Mouse (Mus musculus): ENCODE data around the gene Plin3. TPM values are rescaled to one million over a fixed set of nuclear protein-coding genes. Genes with fewer than 3 reads are reported as not detected.

Plin3 gene
- polyA plus RNA-seq, 1 experiment from 2014 or later: 17.5 TPM

DNA sequence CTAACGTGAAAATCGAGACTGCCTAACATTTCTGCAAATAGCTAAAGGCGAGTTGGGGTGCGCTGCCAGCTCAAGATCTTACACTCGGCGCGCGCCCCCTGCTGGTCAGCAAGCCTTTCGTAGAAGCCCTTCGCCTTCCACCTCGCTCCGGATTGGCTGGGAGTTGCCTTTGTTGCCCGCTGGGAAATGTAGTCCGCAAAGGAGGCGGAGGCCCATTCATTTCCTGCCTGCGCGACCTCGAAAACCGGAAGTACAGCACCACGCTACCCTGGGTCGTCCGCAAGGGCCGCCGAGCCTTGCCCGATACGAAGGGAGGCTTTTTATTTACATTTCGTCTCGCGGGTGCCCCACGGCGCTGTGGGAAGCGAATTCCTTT is 36.8 kb downstream of the Plin3 start:
- peak overlapping the region; percentile 52 for H3K9ac ChIP-seq
- H3K27ac ChIP-seq (replicated peaks): peak overlapping the region; percentile 95
- 0% methylated on average over 32 of the region's 32 CpGs for WGBS
- H3K36me3 ChIP-seq: peaks cover 21% of the 10 kb centered on the region
- no peaks in the 10 kb centered on the region for H3K9me3 ChIP-seq
- no peaks in the 10 kb centered on the region for H3K27me3 ChIP-seq
- ATAC-seq (ENCODE audit: low FRiP score, low read depth): peak; percentile 91
- H3K4me1 ChIP-seq (replicated peaks): peaks cover 55% of the 10 kb centered on the region
- peak overlapping the region; percentile 54 for H3K4me3 ChIP-seq
- peak overlapping the region; percentile 63 for H3K4me2 ChIP-seq

DNA sequence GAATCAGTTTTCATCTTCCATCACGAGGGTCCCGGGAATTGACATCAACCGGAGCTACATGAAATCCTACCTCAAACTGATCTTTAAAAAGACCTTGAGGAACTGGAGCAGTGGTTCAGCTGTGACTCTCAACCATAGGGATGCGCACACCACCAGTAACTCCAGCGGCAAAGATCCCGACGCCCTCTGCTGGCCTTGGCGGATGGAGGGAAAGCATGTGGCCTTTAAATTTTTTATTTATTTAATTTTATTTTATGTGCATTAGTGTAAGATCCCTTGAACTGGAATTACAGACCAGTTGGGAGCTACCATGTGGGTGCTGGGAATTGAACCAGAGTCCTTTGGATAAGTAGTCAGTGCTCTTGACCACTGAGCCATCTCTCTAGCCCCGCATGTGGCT is 37.2 kb downstream of the Plin3 start:
- Histone ChIP-seq H3K27me3 (no peaks in the 10 kb centered on the region), H3K9ac (no peak overlapping the region), H3K36me3 (peaks cover 19% of the 10 kb centered on the region), H3K4me3 (peak overlapping the region; percentile 54), H3K27ac (replicated peaks) (peak overlapping the region; percentile 95), H3K9me3 (no peaks in the 10 kb centered on the region), H3K4me2 (peak overlapping the region; percentile 63), H3K4me1 (replicated peaks) (peaks cover 55% of the 10 kb centered on the region)
- WGBS: 14% methylated on average over 9 of the region's 9 CpGs
- ATAC-seq (ENCODE audit: low FRiP score, low read depth): peak; percentile 23

DNA sequence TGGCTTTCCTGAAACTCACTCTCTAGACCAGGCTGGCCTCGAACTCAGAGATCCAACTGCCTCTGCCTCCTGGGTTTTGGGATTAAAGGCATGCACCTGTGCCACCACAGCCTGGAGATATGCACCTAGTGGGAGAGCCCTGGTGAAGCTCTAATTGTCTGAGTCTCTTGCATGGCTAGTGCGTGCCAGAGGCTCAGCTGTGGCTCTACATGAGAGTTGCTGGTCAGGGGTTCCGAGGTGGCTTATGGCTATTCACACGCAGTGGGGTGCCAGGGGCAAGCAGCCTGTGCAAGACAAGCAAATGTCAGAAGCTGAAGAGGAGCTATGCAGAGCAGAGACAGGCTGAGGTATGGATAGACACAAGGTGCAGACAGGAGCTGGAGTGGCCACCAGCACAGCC is 38.0 kb downstream of the Plin3 start:
- 80% methylated on average over 4 of the region's 4 CpGs for WGBS
- Histone ChIP-seq H3K4me2 (peak overlapping the region; percentile 63; the same call in 1 of the 2 replicates), H3K27ac (replicated peaks) (peak overlapping the region; percentile 95), H3K9ac (no peak overlapping the region), H3K4me1 (replicated peaks) (peaks cover 49% of the 10 kb centered on the region), H3K27me3 (no peaks in the 10 kb centered on the region), H3K36me3 (peaks cover 12% of the 10 kb centered on the region), H3K9me3 (no peaks in the 10 kb centered on the region), H3K4me3 (no peak overlapping the region)
- ATAC-seq (ENCODE audit: low FRiP score, low read depth): no peak

DNA sequence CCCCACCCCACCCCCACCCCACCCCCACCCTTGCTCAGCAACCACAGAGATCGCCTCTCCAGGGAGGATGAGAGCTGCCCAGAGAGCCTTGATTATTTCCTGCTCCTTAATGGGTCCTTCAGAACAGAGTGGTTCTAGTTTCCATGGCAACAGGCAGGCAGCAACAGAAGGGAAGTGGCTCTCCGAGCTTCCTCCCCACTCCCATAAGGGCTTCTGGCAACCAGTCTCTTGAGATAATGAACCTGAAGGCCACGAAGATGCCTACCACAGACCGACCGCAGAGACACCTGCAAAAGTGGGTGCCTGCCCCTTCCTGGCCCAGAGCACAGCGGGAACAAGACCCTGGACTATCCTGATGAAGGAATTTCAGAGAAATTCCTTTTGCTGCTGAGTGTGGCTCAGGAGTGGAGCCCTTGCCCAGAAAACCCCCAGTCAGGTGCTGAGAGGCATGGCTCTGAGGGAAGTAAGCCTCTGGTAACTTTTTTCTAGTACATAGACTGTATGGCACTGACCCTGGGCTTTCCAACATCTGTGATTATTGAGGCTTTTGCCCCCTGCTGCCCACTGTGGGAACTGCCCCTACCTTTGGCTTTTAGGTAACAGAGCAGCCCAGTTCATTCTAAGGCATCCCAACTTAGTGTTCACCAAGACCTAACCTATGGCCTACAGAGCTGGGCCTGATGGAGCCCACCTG is 41.4 kb downstream of the Plin3 start:
- Histone ChIP-seq H3K9me3 (no peaks in the 10 kb centered on the region), H3K4me3 (no peak overlapping the region), H3K9ac (no peak overlapping the region), H3K4me1 (replicated peaks) (peaks cover 24% of the 10 kb centered on the region), H3K27ac (replicated peaks) (peak overlapping the region; percentile 80), H3K4me2 (peak overlapping the region; percentile 43), H3K36me3 (no peaks in the 10 kb centered on the region), H3K27me3 (0 out of 2 replicates have a peak, but pooled peaks cover 5% of the 10 kb centered on the region)
- ATAC-seq (ENCODE audit: low FRiP score, low read depth): peak; percentile 37; the same call in 1 of the 2 replicates
- WGBS: 15% methylated on average over 6 of the region's 6 CpGs

DNA sequence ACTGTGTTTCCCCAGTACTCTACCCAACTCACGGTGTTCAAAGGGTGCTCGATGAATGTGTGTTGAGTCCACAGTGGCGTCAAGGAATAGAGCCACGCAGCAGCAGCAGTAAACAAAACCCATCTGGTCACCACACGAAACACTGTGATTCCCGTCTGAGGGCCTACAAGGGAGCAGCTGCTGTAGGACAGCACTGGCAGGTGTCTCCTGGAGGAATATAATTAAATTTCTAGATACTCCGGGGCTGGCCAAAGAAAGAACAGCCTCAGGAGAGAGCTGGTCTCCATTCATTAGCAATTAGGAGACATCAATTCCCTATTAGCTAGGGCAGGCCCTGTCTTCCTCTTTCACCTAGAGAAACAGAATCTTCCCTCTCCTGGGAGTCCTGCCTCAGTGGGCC is 47.1 kb downstream of the Plin3 start:
- Histone ChIP-seq H3K36me3 (no peaks in the 10 kb centered on the region), H3K9me3 (no peaks in the 10 kb centered on the region), H3K27me3 (0 out of 2 replicates have a peak, but pooled peaks cover 9% of the 10 kb centered on the region), H3K4me3 (no peak overlapping the region), H3K27ac (replicated peaks) (no peak overlapping the region), H3K9ac (no peak overlapping the region), H3K4me2 (no peak overlapping the region), H3K4me1 (replicated peaks) (peaks cover 18% of the 10 kb centered on the region)
- ATAC-seq (ENCODE audit: low FRiP score, low read depth): no peak
- WGBS: 38% methylated on average over 7 of the region's 7 CpGs

DNA sequence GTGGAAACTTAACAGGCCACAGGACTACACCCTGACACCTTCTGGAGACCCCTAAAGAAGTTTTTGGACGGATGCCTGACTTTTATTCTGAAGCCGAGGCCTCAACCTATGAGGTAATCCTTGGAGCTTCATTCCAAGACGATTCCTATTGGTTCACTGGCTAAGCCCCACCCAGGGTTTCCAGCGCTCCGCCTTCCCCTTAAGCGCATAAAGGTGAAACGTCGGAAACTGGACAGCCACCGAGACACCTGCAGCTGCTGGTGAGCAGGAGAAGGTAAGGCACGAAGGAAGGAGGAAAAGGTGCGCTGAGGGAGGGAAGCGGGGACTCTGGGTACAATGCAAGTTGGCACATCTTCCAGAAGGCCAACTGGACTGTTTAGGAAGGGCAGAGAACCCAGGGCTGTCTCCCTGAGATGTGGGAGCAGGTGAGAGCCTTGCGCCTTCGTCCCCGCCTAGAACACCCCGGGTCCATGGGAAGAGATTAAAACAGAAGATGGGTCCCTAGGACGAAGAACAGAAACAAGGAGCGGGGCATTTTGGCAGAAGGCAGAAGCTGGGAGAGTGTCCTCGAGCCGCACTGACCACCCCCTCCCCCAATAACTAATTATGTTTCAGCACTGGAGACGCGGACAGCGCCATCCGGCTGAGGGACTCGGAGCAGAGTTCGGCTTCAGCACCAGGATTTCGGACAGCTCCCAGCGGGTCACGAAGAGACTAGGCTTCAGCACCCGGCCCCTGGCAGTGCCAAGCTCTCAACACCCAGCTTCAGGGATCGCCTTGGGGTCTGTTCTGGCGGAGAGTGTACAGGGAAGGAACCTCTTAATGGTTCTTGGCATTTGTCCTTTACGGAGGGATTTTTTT is 50.9 kb downstream of the Plin3 start:
- H3K4me3 ChIP-seq: peak overlapping the region; percentile 57
- WGBS: 1% methylated on average over 33 of the region's 33 CpGs
- H3K27me3 ChIP-seq: 0 out of 2 replicates have a peak, but pooled peaks cover 12% of the 10 kb centered on the region
- peak overlapping the region; percentile 53 for H3K9ac ChIP-seq
- peaks cover 15% of the 10 kb centered on the region for H3K4me1 ChIP-seq (replicated peaks)
- peak overlapping the region; percentile 38 for H3K27ac ChIP-seq (replicated peaks)
- no peaks in the 10 kb centered on the region for H3K36me3 ChIP-seq
- H3K4me2 ChIP-seq: peak overlapping the region; percentile 65
- H3K9me3 ChIP-seq: no peaks in the 10 kb centered on the region
- ATAC-seq (ENCODE audit: low FRiP score, low read depth): peak; percentile 93

DNA sequence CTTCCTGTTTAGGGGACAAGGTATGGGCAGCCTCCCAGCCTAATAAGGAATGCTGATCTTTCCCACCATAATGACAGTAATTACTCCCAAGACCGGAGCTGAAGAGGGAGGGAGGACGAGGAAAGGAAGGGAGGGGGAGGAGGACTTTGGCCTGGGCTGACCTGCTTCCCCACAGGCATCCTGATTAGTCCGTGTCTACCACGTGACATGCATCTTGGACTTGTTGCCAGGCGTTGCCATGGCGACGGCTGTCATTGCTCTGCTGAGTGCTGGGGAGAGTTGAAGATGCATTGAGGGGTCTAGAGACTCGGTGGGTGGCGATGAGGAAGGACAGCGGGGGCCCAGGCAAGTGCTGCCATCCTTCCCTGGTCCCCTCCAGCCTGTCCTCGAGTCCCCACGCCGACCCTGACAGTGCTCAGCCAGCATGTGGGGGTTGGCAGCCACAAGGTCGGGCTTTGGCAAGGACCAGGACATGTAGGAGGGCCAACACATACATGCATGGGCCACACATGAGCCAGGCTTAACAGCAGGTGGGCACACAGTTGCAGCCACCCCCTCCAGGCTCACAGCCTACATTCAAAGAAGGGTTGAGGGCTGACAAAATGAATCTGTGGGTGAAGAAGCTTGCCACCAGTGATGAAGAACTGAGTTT is 58.7 kb downstream of the Plin3 start:
- WGBS: 1% methylated on average over 14 of the region's 14 CpGs
- H3K36me3 ChIP-seq: no peaks in the 10 kb centered on the region
- ATAC-seq (ENCODE audit: low FRiP score, low read depth): peak; percentile 95
- peak overlapping the region; percentile 8; the same call in 1 of the 2 replicates for H3K4me3 ChIP-seq
- peak overlapping the region; percentile 73 for H3K27ac ChIP-seq (replicated peaks)
- no peaks in the 10 kb centered on the region for H3K9me3 ChIP-seq
- peaks cover 4% of the 10 kb centered on the region; the same call in 1 of the 2 replicates for H3K27me3 ChIP-seq
- H3K4me2 ChIP-seq: peak overlapping the region; percentile 48
- peaks cover 14% of the 10 kb centered on the region for H3K4me1 ChIP-seq (replicated peaks)
- H3K9ac ChIP-seq: no peak overlapping the region

DNA sequence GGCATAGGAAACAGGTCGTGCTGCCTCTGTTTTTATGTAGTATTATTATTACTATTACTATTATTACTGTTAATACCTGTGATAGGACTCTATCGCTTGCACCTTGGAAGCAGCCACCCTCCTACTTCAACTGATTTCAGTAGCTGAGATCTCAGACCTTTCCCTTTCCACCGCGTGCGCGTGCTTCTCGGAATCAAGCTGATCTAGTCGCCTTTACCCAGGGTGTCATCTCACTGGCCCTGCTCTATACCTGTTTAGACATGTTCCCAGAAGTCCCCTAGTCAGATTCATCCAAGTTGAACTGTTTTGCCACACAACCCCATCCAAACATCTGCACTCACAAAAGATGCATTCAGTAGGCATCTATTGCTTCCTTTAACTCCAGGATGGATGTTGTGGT is 59.3 kb downstream of the Plin3 start:
- peak; percentile 40 for ATAC-seq (ENCODE audit: low FRiP score, low read depth)
- peak overlapping the region; percentile 48 for H3K4me2 ChIP-seq
- peaks cover 14% of the 10 kb centered on the region for H3K4me1 ChIP-seq (replicated peaks)
- no peaks in the 10 kb centered on the region for H3K36me3 ChIP-seq
- no peaks in the 10 kb centered on the region for H3K9me3 ChIP-seq
- H3K9ac ChIP-seq: no peak overlapping the region
- 44% methylated on average over 8 of the region's 8 CpGs for WGBS
- peak overlapping the region; percentile 73 for H3K27ac ChIP-seq (replicated peaks)
- peaks cover 6% of the 10 kb centered on the region; the same call in 1 of the 2 replicates for H3K27me3 ChIP-seq
- H3K4me3 ChIP-seq: peak overlapping the region; percentile 8; the same call in 1 of the 2 replicates

DNA sequence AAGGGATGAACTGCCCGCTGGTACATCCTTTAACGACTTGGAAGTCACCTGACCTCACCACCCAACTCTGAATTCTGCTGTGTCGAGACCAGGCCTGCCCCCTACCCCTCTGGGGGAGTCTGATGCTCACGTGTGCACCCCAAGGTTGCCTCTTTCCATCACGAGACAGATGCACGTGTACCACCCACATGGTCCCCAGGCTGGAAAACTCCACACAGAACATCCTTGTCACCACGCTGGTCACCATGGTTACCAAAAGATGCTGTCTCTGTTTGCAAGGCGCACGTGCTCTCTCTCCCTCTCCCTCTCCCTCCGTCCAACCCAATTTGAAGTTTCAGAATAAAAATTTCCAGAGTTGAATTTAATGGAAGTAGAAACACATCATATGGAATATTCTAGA is 62.7 kb downstream of the Plin3 start:
- no peak overlapping the region for H3K27ac ChIP-seq (replicated peaks)
- peaks cover 14% of the 10 kb centered on the region for H3K4me1 ChIP-seq (replicated peaks)
- no peak overlapping the region for H3K4me2 ChIP-seq
- 0 out of 2 replicates have a peak, but pooled peaks cover 2% of the 10 kb centered on the region for H3K27me3 ChIP-seq
- WGBS: 59% methylated on average over 10 of the region's 10 CpGs
- H3K9ac ChIP-seq: no peak overlapping the region
- no peaks in the 10 kb centered on the region for H3K9me3 ChIP-seq
- no peak overlapping the region for H3K4me3 ChIP-seq
- H3K36me3 ChIP-seq: no peaks in the 10 kb centered on the region
- no peak for ATAC-seq (ENCODE audit: low FRiP score, low read depth)
